Mouse (Mus musculus) kidney, postnatal 10 days (tissue): ENCODE measurements around the gene Atp13a3.
A peak's percentile ranks its signal among the peaks of the same experiment; 100 is the strongest.
"Not testable (repeated sequence)": the region's sequence is repeated elsewhere in the genome, so short reads cannot be mapped to it uniquely, and the experiment has no call there.

Source experiments
- DNase-seq: peaks from one replicate; pipeline ENCODE4 v3.0.0; 2021; ENCODE audit warnings: mixed read lengths

The Atp13a3 gene

GRCm38 (mm10) chr16:30410914-30411313 is 5.1 kb upstream of the Atp13a3 start:
- no peak for DNase-seq

GRCm38 (mm10) chr16:30407513-30407912 is 1.7 kb upstream of the Atp13a3 start:
- DNase-seq: peak; percentile 19

DNA sequence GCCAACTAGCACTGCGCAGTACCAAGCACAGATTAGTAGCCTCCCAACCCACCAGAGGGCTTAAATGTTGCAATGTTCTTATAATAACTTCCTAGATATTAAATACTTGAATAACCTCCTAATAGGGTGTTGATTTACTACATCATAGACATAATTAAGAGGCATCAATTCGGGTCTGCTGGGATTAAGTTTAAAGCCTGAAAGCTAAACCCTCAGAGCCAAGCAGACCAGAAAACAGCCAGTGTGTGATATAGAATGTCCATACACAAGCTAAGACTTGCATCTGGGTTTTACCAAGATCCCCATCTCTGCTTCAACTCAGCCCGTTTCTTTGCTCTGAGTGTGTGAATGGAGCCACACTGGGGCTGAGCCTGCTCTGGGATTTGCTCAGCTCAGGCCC is 2.2 kb downstream of the Atp13a3 start:
- no peak for DNase-seq

GRCm38 (mm10) chr16:30397127-30398057 is 8.4 kb downstream of the Atp13a3 start:
- peak; percentile 32 for DNase-seq

GRCm38 (mm10) chr16:30395136-30395535 is 10.6 kb downstream of the Atp13a3 start:
- DNase-seq: no peak

GRCm38 (mm10) chr16:30390650-30391340 is 15.0 kb downstream of the Atp13a3 start:
- no peak for DNase-seq

GRCm38 (mm10) chr16:30389831-30390649 is 15.7 kb downstream of the Atp13a3 start:
- DNase-seq: no peak

DNA sequence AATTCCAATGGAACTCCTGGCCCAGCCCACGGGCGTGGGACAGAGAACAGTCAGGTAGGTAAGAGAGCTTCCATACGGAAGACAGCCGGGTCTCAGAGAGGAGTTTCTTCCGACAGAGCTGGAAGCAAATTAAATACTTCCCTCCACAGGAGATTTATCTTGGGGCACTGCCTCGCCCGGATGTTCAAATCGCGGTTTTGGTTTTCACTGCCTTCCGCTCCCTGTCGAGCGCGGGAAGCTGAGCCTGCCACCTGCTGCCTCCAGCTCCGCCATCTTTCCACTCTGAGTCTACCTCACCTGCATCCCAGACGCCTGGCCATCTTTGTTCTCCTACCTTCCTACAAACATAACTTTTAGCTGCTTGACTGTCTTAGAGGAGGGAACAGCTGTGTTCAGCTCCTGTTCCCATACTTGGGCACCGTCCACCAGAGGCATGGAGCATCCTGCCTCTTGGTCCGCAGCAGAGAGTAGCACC is 16.5 kb downstream of the Atp13a3 start:
- DNase-seq: peak; percentile 56

GRCm38 (mm10) chr16:30388522-30389209 is 17.1 kb downstream of the Atp13a3 start:
- peak; percentile 96 for DNase-seq

DNA sequence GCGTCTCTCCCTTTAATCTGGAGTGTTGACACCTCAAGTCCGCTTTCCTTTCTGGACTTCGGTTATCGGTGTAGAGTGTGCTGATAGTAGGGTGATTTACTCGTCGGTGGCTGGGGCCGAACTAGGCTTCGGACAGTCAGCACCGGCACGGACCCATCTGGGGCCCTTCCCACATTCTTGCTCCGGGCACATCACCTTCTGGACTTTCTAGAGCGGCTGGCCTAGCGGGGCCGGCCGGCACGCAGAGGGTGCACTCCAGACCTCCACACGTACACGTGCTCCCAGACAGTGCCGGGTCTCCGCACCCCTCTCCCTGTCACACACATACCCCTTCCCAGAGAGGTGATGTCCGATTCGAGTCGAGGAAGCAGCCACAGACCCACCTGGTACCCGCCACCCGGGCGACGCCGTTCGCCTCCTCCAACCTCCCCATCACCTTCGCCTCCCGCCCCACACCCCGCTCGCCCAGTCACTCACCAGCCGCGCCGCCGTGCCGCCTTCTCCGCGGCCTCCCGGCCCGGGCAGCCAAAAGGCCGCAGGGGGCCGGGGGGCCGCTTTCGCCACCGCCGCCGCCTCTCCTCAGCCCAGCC is 17.8 kb downstream of the Atp13a3 start:
- peak; percentile 58 for DNase-seq

DNA sequence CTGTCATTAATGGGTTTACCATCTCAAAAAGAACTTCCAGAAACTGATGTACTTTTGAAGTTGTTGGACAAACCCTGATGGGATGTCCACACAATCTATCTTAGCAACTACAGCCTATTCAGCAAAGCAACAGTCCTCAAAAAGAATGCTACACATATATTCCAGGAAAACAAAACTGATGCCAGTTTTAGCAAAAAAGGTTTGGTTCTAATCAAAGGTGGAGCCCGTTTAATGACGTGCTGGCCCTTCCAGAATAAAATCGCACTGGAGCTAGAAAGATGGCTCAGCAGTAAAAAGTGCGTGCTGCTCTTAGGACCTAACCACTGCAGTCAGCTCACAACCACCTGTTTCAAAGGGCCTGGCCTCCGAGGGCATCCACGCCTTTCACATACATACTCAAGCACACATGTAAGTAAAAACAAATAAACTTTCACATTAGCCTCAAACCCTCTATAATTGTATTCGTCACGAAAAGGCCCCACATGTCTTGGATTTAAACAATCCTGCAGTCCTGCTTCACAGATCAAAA is 18.8 kb downstream of the Atp13a3 start:
- DNase-seq: no peak

- no peak for DNase-seq
These were observed 20.2 kb downstream of the Atp13a3 start for GRCm38 (mm10) chr16:30385531-30385930.

DNA sequence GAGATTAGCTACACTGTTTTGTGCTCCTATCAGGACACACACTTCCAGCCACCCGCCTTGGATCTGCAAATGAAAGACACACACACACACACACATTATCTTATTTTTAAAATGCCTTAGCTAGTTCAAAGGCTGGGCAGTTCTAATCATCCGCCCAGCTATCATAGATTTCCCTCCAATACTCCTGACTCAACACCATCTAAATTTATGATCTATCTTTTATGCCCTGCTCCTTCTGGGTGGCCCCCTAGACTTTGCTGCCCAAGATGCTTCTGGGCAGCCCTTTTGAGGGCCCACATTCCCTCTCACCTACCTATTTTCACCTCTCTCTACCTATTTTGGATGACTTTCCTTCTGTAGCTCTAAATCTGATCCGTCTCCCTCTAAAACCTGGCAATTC is 29.5 kb downstream of the Atp13a3 start:
- no peak for DNase-seq

DNA sequence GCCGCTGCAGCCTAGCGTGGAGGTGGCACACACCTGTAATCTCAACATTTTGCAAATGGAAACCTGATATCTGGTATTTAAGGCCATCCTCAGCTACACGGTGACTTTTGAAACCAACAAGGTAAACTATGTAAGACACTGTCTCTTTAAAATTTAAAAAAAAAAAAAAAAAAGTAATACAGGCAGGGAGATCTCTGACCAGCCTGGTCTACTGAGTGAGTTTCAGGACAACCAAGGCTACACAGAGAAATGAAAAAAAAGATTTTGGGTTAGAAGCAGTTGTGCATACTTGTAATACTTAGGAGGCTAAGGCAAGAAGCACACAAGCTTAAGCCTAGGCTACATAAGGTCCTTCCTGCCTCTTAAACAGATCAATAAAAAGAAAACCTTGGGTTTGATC is 30.8 kb downstream of the Atp13a3 start:
- DNase-seq: no peak

DNA sequence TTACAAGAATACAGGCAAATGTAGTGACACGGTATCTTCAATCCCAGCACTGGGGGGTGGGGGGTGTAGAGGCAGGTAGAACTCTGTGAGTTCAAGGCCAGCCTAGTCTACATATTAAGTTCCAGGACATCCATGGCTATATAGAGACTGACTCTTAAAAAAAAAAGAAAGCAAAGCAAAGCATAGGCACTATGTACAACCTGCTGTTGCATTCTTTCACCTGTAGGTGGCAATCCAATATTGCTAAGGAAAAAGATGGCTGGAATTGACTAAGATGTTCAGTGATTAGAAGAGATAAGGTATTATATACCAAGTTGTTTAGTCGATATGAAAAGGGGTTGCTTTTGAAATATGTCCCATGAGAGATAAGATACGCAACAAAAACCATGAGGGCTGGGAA is 31.5 kb downstream of the Atp13a3 start:
- DNase-seq: peak; percentile 72

GRCm38 (mm10) chr16:30373286-30373685 is 32.5 kb downstream of the Atp13a3 start:
- not testable (repeated sequence) for DNase-seq

- DNase-seq: no peak
These were observed 38.4 kb downstream of the Atp13a3 start for GRCm38 (mm10) chr16:30367395-30367794.

DNA sequence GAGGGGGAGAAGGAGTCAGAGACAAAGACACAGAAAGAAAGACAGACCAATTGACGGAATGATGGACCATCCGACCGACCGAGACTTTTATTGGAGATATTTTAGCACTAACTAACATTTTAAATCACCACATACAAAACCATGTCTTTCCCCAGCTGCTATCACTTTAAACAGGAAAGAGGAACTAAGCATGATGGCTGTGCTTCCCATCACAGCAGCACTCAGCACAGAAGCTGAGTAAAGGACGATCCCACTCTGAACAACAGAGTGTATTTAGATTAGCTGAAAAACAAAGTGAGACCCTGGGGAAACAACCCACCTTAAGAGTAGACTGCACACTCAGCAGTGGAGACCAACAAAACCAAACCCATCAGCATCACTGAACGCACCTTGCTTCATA is 41.2 kb downstream of the Atp13a3 start:
- DNase-seq: no peak

GRCm38 (mm10) chr16:30362528-30362927 is 43.2 kb downstream of the Atp13a3 start:
- DNase-seq: no peak

- DNase-seq: not testable (repeated sequence)
These were observed 52.3 kb downstream of the Atp13a3 start for GRCm38 (mm10) chr16:30353489-30353888.

DNA sequence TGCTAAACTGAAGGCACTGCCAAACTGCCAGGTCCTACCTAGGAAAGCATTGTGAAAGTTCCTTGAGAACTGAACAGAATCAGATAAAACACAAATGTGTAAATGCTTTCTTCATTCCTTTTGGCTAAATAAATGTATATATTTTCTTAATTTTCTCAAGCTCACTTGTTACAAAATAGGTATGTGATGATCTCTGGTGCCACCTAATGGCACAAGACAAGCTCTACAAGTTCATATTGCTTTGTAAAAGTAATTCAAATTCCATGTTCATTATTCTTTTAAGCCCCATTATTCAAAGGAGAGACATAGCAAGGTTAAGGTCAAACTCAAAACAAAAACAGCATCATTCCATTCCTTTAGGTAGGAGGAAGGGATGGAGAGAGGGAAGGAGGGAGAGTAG is 91.5 kb downstream of the Atp13a3 start:
- no peak for DNase-seq

DNA sequence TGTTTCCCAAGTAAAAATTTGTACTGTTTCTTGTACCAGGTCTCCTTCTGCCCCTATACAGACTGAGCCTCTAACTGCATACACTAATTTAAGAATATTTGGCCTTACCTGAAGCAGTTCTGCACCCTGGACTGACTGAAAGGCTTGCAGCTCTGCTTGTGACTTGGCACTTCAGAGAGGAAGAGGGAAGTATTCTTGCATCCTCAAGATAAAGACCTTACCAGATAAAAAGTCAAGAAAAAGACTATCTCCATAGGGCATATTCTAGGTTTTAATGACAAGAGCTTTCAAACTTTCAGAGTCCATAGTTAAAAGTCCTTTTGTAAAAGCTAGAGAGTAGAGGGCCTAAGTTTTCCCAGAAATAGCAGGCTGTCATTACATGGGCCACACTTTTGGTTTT is 95.1 kb downstream of the Atp13a3 start, which contains the start of gene Gp5:
Gene Gp5 (minus strand): TSS at position 133 of the 400 bp plus-strand sequence.
- no peak for DNase-seq
